Mouse (Mus musculus): ENCODE measurements around the gene Cyp4f18. TPM values are rescaled to one million over a fixed set of nuclear protein-coding genes. Genes with fewer than 3 reads are reported as not detected.

The Cyp4f18 gene
- polyA plus RNA-seq, 1 experiment: not detected

- Histone ChIP-seq H3K27me3 (ENCODE audit: control insufficient read depth, insufficient read depth, low read length, poor library complexity, severe bottlenecking) (peaks cover 1% of the 10 kb centered on the region; the same call in 1 of the 2 replicates), H3K4me1 (ENCODE audit: control insufficient read depth, insufficient read depth, low read length) (no peaks in the 10 kb centered on the region), H3K9me3 (replicated peaks; ENCODE audit: control insufficient read depth, insufficient read depth, low read length, poor library complexity, severe bottlenecking) (no peaks in the 10 kb centered on the region), H3K9ac (ENCODE audit: low read depth, poor library complexity, severe bottlenecking) (no peak overlapping the region), H3K4me3 (ENCODE audit: low read depth, low read length) (no peak overlapping the region), H3K27ac (ENCODE audit: insufficient read depth, low read length) (no peak overlapping the region), H3K36me3 (ENCODE audit: control insufficient read depth, insufficient read depth, low read length, poor library complexity, severe bottlenecking) (no peaks in the 10 kb centered on the region)
- TF ChIP-seq EP300 (IDR thresholded peaks at IDR 0.05; ENCODE audit: insufficient read depth, low read depth, low read length): no peak
- no peak for TF ChIP-seq POLR2A (IDR thresholded peaks at IDR 0.05; ENCODE audit: insufficient read depth, low read length)
- TF ChIP-seq CTCF (IDR thresholded peaks at IDR 0.05; ENCODE audit: low read depth, low read length): no peak
These were observed 2.7 kb downstream of the Cyp4f18 start for GRCm38 (mm10) chr8:72006763-72007162.

GRCm38 (mm10) chr8:72005912-72006311 is 3.5 kb downstream of the Cyp4f18 start:
- Histone ChIP-seq H3K27ac (ENCODE audit: insufficient read depth, low read length) (no peak overlapping the region), H3K9ac (ENCODE audit: low read depth, poor library complexity, severe bottlenecking) (no peak overlapping the region), H3K27me3 (ENCODE audit: control insufficient read depth, insufficient read depth, low read length, poor library complexity, severe bottlenecking) (peaks cover 1% of the 10 kb centered on the region; the same call in 1 of the 2 replicates), H3K4me1 (ENCODE audit: control insufficient read depth, insufficient read depth, low read length) (no peaks in the 10 kb centered on the region), H3K9me3 (replicated peaks; ENCODE audit: control insufficient read depth, insufficient read depth, low read length, poor library complexity, severe bottlenecking) (no peaks in the 10 kb centered on the region), H3K4me3 (ENCODE audit: low read depth, low read length) (no peak overlapping the region), H3K36me3 (ENCODE audit: control insufficient read depth, insufficient read depth, low read length, poor library complexity, severe bottlenecking) (no peaks in the 10 kb centered on the region)
- no peak for TF ChIP-seq EP300 (IDR thresholded peaks at IDR 0.05; ENCODE audit: insufficient read depth, low read depth, low read length)
- TF ChIP-seq POLR2A (IDR thresholded peaks at IDR 0.05; ENCODE audit: insufficient read depth, low read length): no peak
- TF ChIP-seq CTCF (IDR thresholded peaks at IDR 0.05; ENCODE audit: low read depth, low read length): no peak

- H3K4me3 ChIP-seq (ENCODE audit: low read depth, low read length): no peak overlapping the region
- no peaks in the 10 kb centered on the region for H3K27me3 ChIP-seq (ENCODE audit: control insufficient read depth, insufficient read depth, low read length, poor library complexity, severe bottlenecking)
- H3K27ac ChIP-seq (ENCODE audit: insufficient read depth, low read length): no peak overlapping the region
- no peaks in the 10 kb centered on the region for H3K36me3 ChIP-seq (ENCODE audit: control insufficient read depth, insufficient read depth, low read length, poor library complexity, severe bottlenecking)
- TF ChIP-seq CTCF (IDR thresholded peaks at IDR 0.05; ENCODE audit: low read depth, low read length) (no peak), EP300 (IDR thresholded peaks at IDR 0.05; ENCODE audit: insufficient read depth, low read depth, low read length) (no peak), POLR2A (IDR thresholded peaks at IDR 0.05; ENCODE audit: insufficient read depth, low read length) (no peak)
- no peaks in the 10 kb centered on the region for H3K4me1 ChIP-seq (ENCODE audit: control insufficient read depth, insufficient read depth, low read length)
- peaks cover 4% of the 10 kb centered on the region; the same call in 1 of the 2 replicates for H3K9me3 ChIP-seq (replicated peaks; ENCODE audit: control insufficient read depth, insufficient read depth, low read length, poor library complexity, severe bottlenecking)
- no peak overlapping the region for H3K9ac ChIP-seq (ENCODE audit: low read depth, poor library complexity, severe bottlenecking)
These were observed 6.5 kb downstream of the Cyp4f18 start for GRCm38 (mm10) chr8:72002942-72003341.

- no peaks in the 10 kb centered on the region for H3K4me1 ChIP-seq (ENCODE audit: control insufficient read depth, insufficient read depth, low read length)
- TF ChIP-seq POLR2A (IDR thresholded peaks at IDR 0.05; ENCODE audit: insufficient read depth, low read length) (no peak), CTCF (IDR thresholded peaks at IDR 0.05; ENCODE audit: low read depth, low read length) (no peak), EP300 (IDR thresholded peaks at IDR 0.05; ENCODE audit: insufficient read depth, low read depth, low read length) (no peak)
- H3K27me3 ChIP-seq (ENCODE audit: control insufficient read depth, insufficient read depth, low read length, poor library complexity, severe bottlenecking): no peaks in the 10 kb centered on the region
- H3K36me3 ChIP-seq (ENCODE audit: control insufficient read depth, insufficient read depth, low read length, poor library complexity, severe bottlenecking): no peaks in the 10 kb centered on the region
- H3K9ac ChIP-seq (ENCODE audit: low read depth, poor library complexity, severe bottlenecking): no peak overlapping the region
- no peak overlapping the region for H3K4me3 ChIP-seq (ENCODE audit: low read depth, low read length)
- peaks cover 4% of the 10 kb centered on the region; the same call in 1 of the 2 replicates for H3K9me3 ChIP-seq (replicated peaks; ENCODE audit: control insufficient read depth, insufficient read depth, low read length, poor library complexity, severe bottlenecking)
- H3K27ac ChIP-seq (ENCODE audit: insufficient read depth, low read length): no peak overlapping the region
These were observed 9.2 kb downstream of the Cyp4f18 start for GRCm38 (mm10) chr8:72000223-72000622.

- no peaks in the 10 kb centered on the region for H3K36me3 ChIP-seq (ENCODE audit: control insufficient read depth, insufficient read depth, low read length, poor library complexity, severe bottlenecking)
- no peak overlapping the region for H3K4me3 ChIP-seq (ENCODE audit: low read depth, low read length)
- no peak for TF ChIP-seq CTCF (IDR thresholded peaks at IDR 0.05; ENCODE audit: low read depth, low read length)
- no peak for TF ChIP-seq EP300 (IDR thresholded peaks at IDR 0.05; ENCODE audit: insufficient read depth, low read depth, low read length)
- no peak for TF ChIP-seq POLR2A (IDR thresholded peaks at IDR 0.05; ENCODE audit: insufficient read depth, low read length)
- H3K9me3 ChIP-seq (replicated peaks; ENCODE audit: control insufficient read depth, insufficient read depth, low read length, poor library complexity, severe bottlenecking): peaks cover 4% of the 10 kb centered on the region; the same call in 1 of the 2 replicates
- H3K27me3 ChIP-seq (ENCODE audit: control insufficient read depth, insufficient read depth, low read length, poor library complexity, severe bottlenecking): no peaks in the 10 kb centered on the region
- no peak overlapping the region for H3K9ac ChIP-seq (ENCODE audit: low read depth, poor library complexity, severe bottlenecking)
- H3K27ac ChIP-seq (ENCODE audit: insufficient read depth, low read length): no peak overlapping the region
- no peaks in the 10 kb centered on the region for H3K4me1 ChIP-seq (ENCODE audit: control insufficient read depth, insufficient read depth, low read length)
These were observed 10.0 kb downstream of the Cyp4f18 start for GRCm38 (mm10) chr8:71999434-71999833.

- Histone ChIP-seq H3K27me3 (ENCODE audit: control insufficient read depth, insufficient read depth, low read length, poor library complexity, severe bottlenecking) (no peaks in the 10 kb centered on the region), H3K4me3 (ENCODE audit: low read depth, low read length) (peak overlapping the region; percentile 64), H3K9me3 (replicated peaks; ENCODE audit: control insufficient read depth, insufficient read depth, low read length, poor library complexity, severe bottlenecking) (no peaks in the 10 kb centered on the region), H3K4me1 (ENCODE audit: control insufficient read depth, insufficient read depth, low read length) (no peaks in the 10 kb centered on the region), H3K9ac (ENCODE audit: low read depth, poor library complexity, severe bottlenecking) (peak overlapping the region; percentile 40), H3K27ac (ENCODE audit: insufficient read depth, low read length) (no peak overlapping the region), H3K36me3 (ENCODE audit: control insufficient read depth, insufficient read depth, low read length, poor library complexity, severe bottlenecking) (no peaks in the 10 kb centered on the region)
- no peak for TF ChIP-seq EP300 (IDR thresholded peaks at IDR 0.05; ENCODE audit: insufficient read depth, low read depth, low read length)
- no peak for TF ChIP-seq CTCF (IDR thresholded peaks at IDR 0.05; ENCODE audit: low read depth, low read length)
- TF ChIP-seq POLR2A (IDR thresholded peaks at IDR 0.05; ENCODE audit: insufficient read depth, low read length): no peak
These were observed 20.4 kb downstream of the Cyp4f18 start for GRCm38 (mm10) chr8:71988867-71989599.

All from ES-Bruce4 (cell line).